7 mouse cellular contexts compared by ENCODE assay signal in genomic region chr2:77280512-77281409, GRCm38 (mm10). TPM values are rescaled to one million over a fixed set of nuclear protein-coding genes. Genes with fewer than 3 reads are reported as not detected.
A peak's percentile ranks its signal among the peaks of the same experiment; 100 is the strongest.
DNase-seq lines count a peak whose midpoint lies in the region; ATAC-seq lines count a peak whose summit lies in the region.

TSS of gene Sestd1 (minus strand) at chr2:77280592.

- peak; percentile 72 to 75 for DNase-seq in adrenal gland, adult 18-20 months (ENCODE audit: low spot score in 2 of 2)
- DNase-seq in cerebellum, postnatal 36 days: peak; percentile 69 to 74
- DNase-seq in gastrocnemius, postnatal 14 days: peak; percentile 78
- DNase-seq in hindlimb bud, embryonic 11.5 days (ENCODE audit: extremely low spot score, low read depth, low spot score): peak; percentile 35
- peak in 1 of 2 experiments; percentile 52 for DNase-seq in left cerebral cortex, postnatal 14 days (ENCODE audit: low spot score in 2 of 2)
- peak; percentile 53 for DNase-seq in right cerebral cortex, postnatal 14 days

- ATAC-seq in megakaryocyte progenitor cell, adult 5-6 weeks (replicated peaks; ENCODE audit: poor library complexity): peak; percentile 71

- intact Hi-C loops in gastrocnemius, postnatal 14 days (cut with DNase I; ENCODE audit: low total_unique reads): no loop called here
- intact Hi-C loops in left cerebral cortex, postnatal 14 days (cut with DNase I): no loop called here

RNA-seq across cellular contexts. Expression of gene Sestd1, which starts in this region (rescaled TPM):
- total RNA-seq in adrenal gland, adult 18-20 months (2021): 10 to 100 TPM; 12.6 to 18.9 TPM
- total RNA-seq in gastrocnemius, postnatal 14 days (2021): 10 to 100 TPM; 11.0 to 11.1 TPM
- total RNA-seq in left cerebral cortex, postnatal 14 days (2021): 100 to 1,000 TPM in 1 of 2 experiments, 10 to 100 TPM in 1; 92.9 to 102 TPM
- total RNA-seq in megakaryocyte progenitor cell, adult 5-6 weeks (2015): 6.3 and 7.3 TPM in 2 replicates
- 8.4 and 14.8 TPM in 2 replicates for total RNA-seq in megakaryocyte progenitor cell, adult 5-6 weeks (2017)

Comparison
In these comparisons a context has a peak if more than half of its experiments do, and no peak if none do; other contexts are left out.
1. RNA of gene Sestd1 (total RNA-seq): 92.9 to 102 TPM in left cerebral cortex, postnatal 14 days; 12.6 to 18.9 TPM in adrenal gland, adult 18-20 months, 11.0 to 11.1 TPM in gastrocnemius, postnatal 14 days and 6.3 to 14.8 TPM in megakaryocyte progenitor cell, adult 5-6 weeks; every median in the first group is over 4 times any median in the second.